Mouse (Mus musculus) erythroblast, embryonic 14.5 days (primary cell): ENCODE data around the gene Fgfr2.

Experiments used
- GATA1 ChIP-seq: IDR thresholded peaks from 2 replicates; pipeline ENCODE4 v1.6.1; 2012; ENCODE audit warnings: low read length, inconsistent platforms, mixed read lengths
- TAL1 ChIP-seq: IDR thresholded peaks from 3 replicates; pipeline ENCODE4 v1.6.1; 2012; ENCODE audit warnings: low read length, inconsistent platforms, mixed read lengths

DNA sequence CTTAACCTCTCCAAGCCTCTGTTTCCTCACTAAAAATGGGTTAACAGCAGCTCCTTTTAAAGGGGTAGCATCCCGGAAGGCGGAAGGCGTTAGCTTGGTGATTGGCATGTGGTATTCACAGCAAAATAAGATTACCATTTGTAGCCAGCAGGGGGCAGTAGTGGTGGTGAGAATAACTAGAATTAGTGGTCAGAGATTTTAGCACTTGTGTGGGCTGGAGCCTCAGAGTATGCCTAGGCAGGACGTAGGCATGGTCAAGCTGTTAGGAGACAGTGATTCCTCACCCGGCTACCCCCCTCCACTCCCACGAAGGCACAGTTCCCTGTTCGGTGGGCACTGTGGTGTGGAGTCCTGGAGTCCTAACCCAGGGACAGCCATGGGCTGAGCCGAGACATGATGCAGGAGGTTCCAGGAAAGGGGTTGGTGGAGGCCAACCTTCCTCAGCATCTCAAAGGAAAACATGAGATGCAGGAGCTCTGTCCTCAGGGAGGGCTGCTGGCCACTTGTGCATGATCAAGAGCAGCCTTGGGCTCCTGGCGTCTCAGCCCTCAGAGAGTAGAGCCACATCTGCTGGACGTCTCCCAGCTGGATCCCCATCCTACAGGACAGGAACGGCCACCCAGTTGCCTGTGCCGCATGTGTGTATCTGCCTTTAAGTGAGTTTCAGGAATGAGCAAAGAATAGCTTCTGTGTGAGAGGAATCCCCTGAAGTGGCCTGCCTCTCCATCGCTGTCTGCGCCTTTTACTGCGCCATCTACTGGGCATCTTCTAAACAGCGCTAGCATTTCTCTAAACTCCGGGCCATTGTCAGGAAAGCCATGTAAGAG, 2360.9 kb downstream of the Fgfr2 start:
- TF ChIP-seq GATA1 (no peak), TAL1 (no peak)
